Mouse (Mus musculus) embryonic facial prominence, embryonic 14.5 days (tissue): ENCODE results near the gene Ahcy. TPM values are rescaled to one million over a fixed set of nuclear protein-coding genes. Genes with fewer than 3 reads are reported as not detected.
A peak's percentile ranks its signal among the peaks of the same experiment; 100 is the strongest.
"Not testable (repeated sequence)": the region's sequence is repeated elsewhere in the genome, so short reads cannot be mapped to it uniquely, and the experiment has no call there.

Source experiments
- ATAC-seq: fragments of 200-750 bp; cut with Nextera tagmentation; 2 replicates; pipeline ENCODE4 v1.8.0; 2017; ENCODE audit warnings: low read depth, moderate number of reproducible peaks, moderate TSS enrichment
- DNase-seq: peaks from one replicate; pipeline ENCODE4 v3.0.0-alpha.2; 2015; ENCODE audit warnings: low spot score
- H3K27ac ChIP-seq: fragments of 300-500 bp; sonication (generic); replicated peaks from 2 replicates; pipeline ENCODE4 v1.5.1; 2014; ENCODE audit warnings: low read depth, mild to moderate bottlenecking, low read length, moderate library complexity
- H3K27me3 ChIP-seq: fragments of 300-500 bp; sonication (generic); replicated peaks from 2 replicates; pipeline ENCODE4 v1.6.1; 2014; ENCODE audit warnings: low read length; ENCODE audit not compliant: control insufficient read depth, insufficient read depth
- H3K36me3 ChIP-seq: fragments of 300-500 bp; sonication (generic); 2 replicates; pipeline ENCODE4 v1.6.1; 2014; ENCODE audit warnings: low read length, mixed read lengths; ENCODE audit not compliant: control insufficient read depth, insufficient read depth
- H3K4me1 ChIP-seq: fragments of 300-500 bp; sonication (generic); 2 replicates; pipeline ENCODE4 v1.6.1; 2014; ENCODE audit warnings: antibody characterized with exemption, low read length; ENCODE audit not compliant: control insufficient read depth, insufficient read depth
- H3K4me2 ChIP-seq: fragments of 300-500 bp; sonication (generic); 2 replicates; pipeline ENCODE4 v1.6.1; 2014; ENCODE audit warnings: low read depth, mild to moderate bottlenecking, low read length, moderate library complexity, mixed read lengths
- H3K4me3 ChIP-seq: fragments of 300-500 bp; sonication (generic); 2 replicates; pipeline ENCODE4 v1.5.1; 2014; ENCODE audit warnings: low read depth, mild to moderate bottlenecking, low read length
- H3K9ac ChIP-seq: fragments of 300-500 bp; sonication (generic); 2 replicates; pipeline ENCODE4 v1.6.1; 2014; ENCODE audit warnings: low read depth, mild to moderate bottlenecking, low read length, moderate library complexity, mixed read lengths
- H3K9me3 ChIP-seq: fragments of 300-500 bp; sonication (generic); 2 replicates; pipeline ENCODE4 v1.6.1; 2016; ENCODE audit warnings: low read length; ENCODE audit not compliant: control insufficient read depth
- WGBS: fragments of 180-500 bp; shearing (Covaris S2); extraction: QIAGEN DNeasy Blood & Tissue Kit; methylation state at CpG from one replicate; pipeline ENCODE4 v1.1.7; 2014; 5-methylcytosine and 5-hydroxymethylcytosine counted together
- polyA plus RNA-seq: library from polyadenylated mRNA; unstranded; fragments of >200 nt; fragmentation: Nextera tagmentation; extraction: Ambion mirVana; gene quantifications from 2 replicates; pipeline ENCODE4 v1.2.1, GENCODE M21; 2014

Ahcy gene
- polyA plus RNA-seq, 1 experiment from 2014 or later: 63.4 TPM

- Histone ChIP-seq H3K27me3 (no peaks in the 10 kb centered on the region), H3K9ac (peak overlapping the region; percentile 49), H3K4me3 (peak overlapping the region; percentile 20), H3K36me3 (no peaks in the 10 kb centered on the region), H3K27ac (peak overlapping the region; percentile 79), H3K4me2 (peak overlapping the region; percentile 34), H3K4me1 (peaks cover 19% of the 10 kb centered on the region), H3K9me3 (no peaks in the 10 kb centered on the region)
- no peak for ATAC-seq
- DNase-seq: peak; percentile 83
- 26% methylated on average over 7 of the region's 7 CpGs for WGBS
These were observed 26.7 kb downstream of the Ahcy start for GRCm38 (mm10) chr2:155047452-155048178.

GRCm38 (mm10) chr2:155046803-155047202 is 27.5 kb downstream of the Ahcy start:
- WGBS: 84% methylated on average over 2 of the region's 2 CpGs

GRCm38 (mm10) chr2:155045075-155045474 is 29.2 kb downstream of the Ahcy start:
- ATAC-seq: no peak
- no peak for DNase-seq
- Histone ChIP-seq H3K4me3 (no peak overlapping the region), H3K27me3 (no peaks in the 10 kb centered on the region), H3K4me2 (no peak overlapping the region), H3K27ac (no peak overlapping the region), H3K9ac (no peak overlapping the region), H3K36me3 (no peaks in the 10 kb centered on the region), H3K4me1 (peaks cover 12% of the 10 kb centered on the region), H3K9me3 (no peaks in the 10 kb centered on the region)
- 78% methylated on average over 3 of the region's 3 CpGs for WGBS

More at GRCm38 (mm10) chr2:155046803-155047202, 27.5 kb downstream of the Ahcy start:
- Histone ChIP-seq H3K4me1 (peaks cover 17% of the 10 kb centered on the region), H3K27me3 (no peaks in the 10 kb centered on the region), H3K4me3 (no peak overlapping the region), H3K27ac (no peak overlapping the region), H3K36me3 (no peaks in the 10 kb centered on the region), H3K4me2 (no peak overlapping the region), H3K9ac (no peak overlapping the region), H3K9me3 (no peaks in the 10 kb centered on the region)
- DNase-seq (no peak), ATAC-seq (no peak)

GRCm38 (mm10) chr2:155044542-155044941 is 29.8 kb downstream of the Ahcy start:
- Histone ChIP-seq H3K9me3 (no peaks in the 10 kb centered on the region), H3K4me2 (no peak overlapping the region), H3K4me3 (no peak overlapping the region), H3K9ac (no peak overlapping the region), H3K27me3 (no peaks in the 10 kb centered on the region), H3K4me1 (peaks cover 10% of the 10 kb centered on the region), H3K36me3 (no peaks in the 10 kb centered on the region), H3K27ac (no peak overlapping the region)
- no peak for ATAC-seq
- 75% methylated on average over 3 of the region's 3 CpGs for WGBS
- DNase-seq: no peak

GRCm38 (mm10) chr2:155039956-155040355 is 34.3 kb downstream of the Ahcy start:
- WGBS: 62% methylated on average over 4 of the region's 4 CpGs
- Histone ChIP-seq H3K36me3 (no peaks in the 10 kb centered on the region), H3K27me3 (no peaks in the 10 kb centered on the region), H3K9me3 (no peaks in the 10 kb centered on the region), H3K4me1 (peaks cover 4% of the 10 kb centered on the region; the same call in 1 of the 2 replicates), H3K4me3 (no peak overlapping the region), H3K9ac (no peak overlapping the region), H3K4me2 (no peak overlapping the region), H3K27ac (no peak overlapping the region)
- DNase-seq (no peak), ATAC-seq (no peak)

GRCm38 (mm10) chr2:155032938-155033710 is 41.2 kb downstream of the Ahcy start:
- H3K4me2 ChIP-seq: 0 out of 2 replicates have a peak overlapping the region, but pooled peaks have one; percentile 9
- H3K9ac ChIP-seq: no peak overlapping the region
- H3K36me3 ChIP-seq: no peaks in the 10 kb centered on the region
- no peaks in the 10 kb centered on the region for H3K9me3 ChIP-seq
- H3K4me1 ChIP-seq: no peaks in the 10 kb centered on the region; the same call in 1 of the 2 replicates
- WGBS: 25% methylated on average over 19 of the region's 19 CpGs
- peak overlapping the region; percentile 39 for H3K27ac ChIP-seq
- H3K4me3 ChIP-seq: no peak overlapping the region
- ATAC-seq: peak; percentile 85
- DNase-seq: peak; percentile 84
- H3K27me3 ChIP-seq: no peaks in the 10 kb centered on the region

- H3K4me2 ChIP-seq: no peak overlapping the region
- no peak overlapping the region for H3K9ac ChIP-seq
- DNase-seq (no peak), ATAC-seq (no peak)
- WGBS: 57% methylated on average over 7 of the region's 7 CpGs
- H3K36me3 ChIP-seq: no peaks in the 10 kb centered on the region
- H3K27me3 ChIP-seq: no peaks in the 10 kb centered on the region
- no peaks in the 10 kb centered on the region for H3K4me1 ChIP-seq
- no peaks in the 10 kb centered on the region for H3K9me3 ChIP-seq
- no peak overlapping the region for H3K4me3 ChIP-seq
- H3K27ac ChIP-seq: no peak overlapping the region
These were observed 43.5 kb downstream of the Ahcy start for GRCm38 (mm10) chr2:155030831-155031230.

- not testable (repeated sequence) for DNase-seq
These were observed 54.0 kb downstream of the Ahcy start for GRCm38 (mm10) chr2:155020247-155020826.

More at GRCm38 (mm10) chr2:155020247-155020826, 54.0 kb downstream of the Ahcy start:
- not testable (repeated sequence) for H3K36me3 ChIP-seq, H3K4me3 ChIP-seq, H3K4me1 ChIP-seq, ATAC-seq, H3K9ac ChIP-seq, H3K27ac ChIP-seq, H3K27me3 ChIP-seq, H3K9me3 ChIP-seq
- WGBS: 37% methylated on average over 19 of the region's 20 CpGs
- H3K4me2 ChIP-seq: peak overlapping the region; percentile 78; the same call in 1 of the 2 replicates
